Mouse (Mus musculus) heart, postnatal 25 days (tissue): ENCODE measurements at regions not wholly inside any gene's neighbourhood (a gene's known extent, or its start where the extent isn't known, plus 50 kb on each side); places are given as distances from the start of the nearest gene placed in this dataset.

Source experiments
- DNase-seq: peaks from one replicate; pipeline ENCODE4 v3.0.0; 2022; ENCODE audit warnings: low spot score
- intact Hi-C: fragments of 180-260 bp; cut with DNase I; formaldehyde crosslinking; loops from one replicate; pipeline ENCODE4 v1.15.1; 2025

- peak; percentile 2 for DNase-seq
- intact Hi-C loops, result no loop called here
Observed at GRCm38 (mm10) chr14:46060622-46061381, 318.4 kb upstream of the Gm15217 start.

- DNase-seq, result peak; percentile 19
- intact Hi-C loops, result no loop called here
Observed at GRCm38 (mm10) chr14:46067102-46067801, 312.0 kb upstream of the Gm15217 start.

- DNase-seq, result no peak
- intact Hi-C loops, result loop anchor here (10.0 kb wide), 1 partner anchor 314 kb away; no protein-coding TSS in a partner anchor
Observed at GRCm38 (mm10) chr14:46071244-46071643, 308.0 kb upstream of the Gm15217 start.

- intact Hi-C loops, result loop anchor here (10.0 kb wide), 1 partner anchor 308 kb away; no protein-coding TSS in a partner anchor
- no peak for DNase-seq
Observed at GRCm38 (mm10) chr14:46076738-46077137, 302.5 kb upstream of the Gm15217 start.

GRCm38 (mm10) chr14:46077406-46078131 lies 301.6 kb upstream of the Gm15217 start:
- intact Hi-C loops, result loop anchor here (10.0 kb wide), 1 partner anchor 307 kb away; no protein-coding TSS in a partner anchor
- DNase-seq, result no peak

- intact Hi-C loops, result no loop called here
- DNase-seq, result no peak
Observed at GRCm38 (mm10) chr14:46082646-46083045, 296.6 kb upstream of the Gm15217 start.

GRCm38 (mm10) chr14:46088968-46089691 lies 290.1 kb upstream of the Gm15217 start:
- intact Hi-C loops, result no loop called here
- no peak for DNase-seq

- intact Hi-C loops, result no loop called here
- DNase-seq, result no peak
Observed at GRCm38 (mm10) chr14:46115950-46116349, 263.3 kb upstream of the Gm15217 start.

- no peak for DNase-seq
- intact Hi-C loops, result no loop called here
Observed at GRCm38 (mm10) chr14:46126541-46126940, 252.7 kb upstream of the Gm15217 start.

GRCm38 (mm10) chr14:46129762-46130161 lies 249.5 kb upstream of the Gm15217 start:
- DNase-seq, result no peak
- intact Hi-C loops, result no loop called here

GRCm38 (mm10) chr14:46144175-46144574 lies 235.0 kb upstream of the Gm15217 start:
- intact Hi-C loops, result loop anchor here (10.0 kb wide), 1 partner anchor 171 kb away; no protein-coding TSS in a partner anchor
- DNase-seq, result no peak

GRCm38 (mm10) chr14:46144707-46145106 lies 234.5 kb upstream of the Gm15217 start:
- peak; percentile 6 for DNase-seq
- intact Hi-C loops, result loop anchor here (5.0 to 10.0 kb wide), 3 partner anchors 93 to 243 kb away; no protein-coding TSS in a partner anchor

GRCm38 (mm10) chr14:46145584-46145983 lies 233.6 kb upstream of the Gm15217 start:
- intact Hi-C loops, result loop anchor here (5.0 to 10.0 kb wide), 3 partner anchors 92 to 242 kb away; no protein-coding TSS in a partner anchor
- DNase-seq, result no peak

- DNase-seq, result no peak
- intact Hi-C loops, result loop anchor here (5.0 to 10.0 kb wide), 3 partner anchors 88 to 238 kb away; no protein-coding TSS in a partner anchor
Observed at GRCm38 (mm10) chr14:46149073-46149661, 230.0 kb upstream of the Gm15217 start.

- intact Hi-C loops, result no loop called here
Observed at GRCm38 (mm10) chr14:46158741-46159140, 220.5 kb upstream of the Gm15217 start.

GRCm38 (mm10) chr14:46172181-46172874 lies 206.9 kb upstream of the Gm15217 start:
- intact Hi-C loops, result no loop called here
- no peak for DNase-seq

More at GRCm38 (mm10) chr14:46158741-46159140, 220.5 kb upstream of the Gm15217 start:
- no peak for DNase-seq

- DNase-seq, result no peak
- intact Hi-C loops, result no loop called here
Observed at GRCm38 (mm10) chr14:46172875-46173324, 206.3 kb upstream of the Gm15217 start.

- intact Hi-C loops, result no loop called here
- DNase-seq, result no peak
Observed at GRCm38 (mm10) chr14:46174386-46174785, 204.8 kb upstream of the Gm15217 start.
